Mouse (Mus musculus): Measurements from ENCODE around the gene Foxl2.

Foxl2 gene

DNA sequence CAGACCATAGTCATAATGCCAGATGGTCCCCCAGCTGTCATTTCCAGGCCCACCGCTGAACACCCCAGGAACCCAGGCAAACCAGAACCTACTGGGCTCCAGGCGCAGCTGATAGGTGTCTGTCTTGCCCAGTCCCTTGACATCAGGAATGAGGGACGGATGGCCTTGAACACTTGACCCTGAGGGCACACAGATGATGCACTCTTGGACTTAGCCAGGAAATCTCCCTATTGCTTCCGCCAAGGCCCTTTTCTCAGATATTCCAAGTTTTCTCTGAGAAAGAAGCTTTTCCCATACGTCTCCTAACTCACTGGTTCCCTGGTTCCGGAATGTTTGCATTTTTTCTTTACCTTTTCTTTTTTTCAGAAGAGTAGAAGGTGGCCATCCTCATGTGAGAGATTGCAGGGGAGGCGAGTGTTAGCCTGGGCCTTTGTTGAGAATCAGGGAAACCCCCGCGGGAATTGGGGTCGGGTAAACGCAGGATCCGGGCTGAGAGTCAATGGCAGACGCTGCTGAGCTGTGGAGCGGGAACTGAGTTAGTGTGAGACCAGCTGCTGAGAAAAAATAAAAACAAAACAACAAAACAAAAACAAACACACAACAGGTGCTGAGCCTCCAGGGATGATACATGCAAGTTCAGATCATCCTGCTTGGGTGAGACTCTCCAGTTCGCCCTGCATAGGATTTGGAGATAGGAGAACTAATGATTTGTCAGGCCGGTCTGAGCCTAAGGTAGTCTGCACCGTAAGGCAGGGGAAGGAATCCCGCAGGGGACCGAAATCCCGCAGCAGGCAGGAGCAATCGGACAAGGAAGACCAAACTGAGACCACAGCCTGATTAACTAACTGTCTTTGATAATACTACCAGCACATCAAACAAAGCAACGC lies 6.7 kb downstream of the Foxl2 start:
- DNase-seq (ENCODE audit: extremely low read depth, insufficient read length, low spot score), result no peak

DNA sequence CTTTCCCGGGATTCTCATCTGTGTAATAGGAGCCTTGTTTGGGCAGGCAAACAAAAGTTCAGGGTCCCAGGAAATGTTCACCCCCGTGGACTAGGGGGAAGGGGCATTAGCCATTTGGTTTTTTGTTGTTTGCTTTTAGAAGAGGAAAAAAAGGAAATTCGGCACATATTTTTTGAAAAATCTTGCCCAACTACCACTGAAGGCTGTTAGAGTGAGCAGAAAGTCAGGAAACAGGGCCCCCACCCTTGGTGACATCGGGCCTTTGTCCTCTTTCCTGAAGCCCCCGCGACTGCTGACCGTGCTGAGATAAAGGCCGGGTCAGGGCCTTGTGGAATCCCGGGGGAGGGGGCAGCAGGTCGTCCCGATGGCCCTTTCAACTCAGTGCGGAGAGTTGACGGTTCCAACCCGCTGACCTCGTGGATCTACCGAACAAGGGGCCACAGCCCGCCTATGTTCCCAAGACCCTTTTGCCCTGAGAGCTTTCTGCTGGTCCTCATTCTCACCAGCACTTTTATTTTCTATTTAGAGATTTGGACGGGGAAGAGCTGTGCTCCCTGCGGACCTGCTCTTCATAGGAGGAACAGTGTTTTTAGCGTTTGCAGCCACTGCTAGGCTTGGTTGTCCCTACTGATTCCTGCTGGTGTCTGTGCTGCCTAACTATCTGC lies 7.5 kb downstream of the Foxl2 start:
- DNase-seq (ENCODE audit: extremely low read depth, insufficient read length, low spot score), result no peak

DNA sequence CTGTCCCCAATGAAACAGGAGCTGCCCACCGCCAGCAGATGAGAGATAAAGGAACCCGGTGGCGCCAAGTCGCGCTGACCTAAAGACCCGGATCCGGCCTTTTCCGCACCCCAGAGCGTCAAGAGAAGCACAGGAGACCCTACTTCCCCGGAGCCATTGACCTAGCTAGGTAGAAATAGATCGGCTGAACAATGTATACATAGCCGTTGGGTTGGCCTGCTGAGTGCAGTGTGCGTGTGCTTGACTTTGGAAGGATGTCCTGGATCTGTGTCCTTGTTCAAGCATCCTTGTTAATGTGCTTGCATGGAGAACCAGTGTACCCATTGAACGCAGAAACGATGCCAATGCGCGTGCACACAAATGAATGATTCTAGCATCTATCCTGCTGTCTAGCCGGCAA lies 8.6 kb downstream of the Foxl2 start:
- DNase-seq (ENCODE audit: extremely low read depth, insufficient read length, low spot score), result no peak

DNA sequence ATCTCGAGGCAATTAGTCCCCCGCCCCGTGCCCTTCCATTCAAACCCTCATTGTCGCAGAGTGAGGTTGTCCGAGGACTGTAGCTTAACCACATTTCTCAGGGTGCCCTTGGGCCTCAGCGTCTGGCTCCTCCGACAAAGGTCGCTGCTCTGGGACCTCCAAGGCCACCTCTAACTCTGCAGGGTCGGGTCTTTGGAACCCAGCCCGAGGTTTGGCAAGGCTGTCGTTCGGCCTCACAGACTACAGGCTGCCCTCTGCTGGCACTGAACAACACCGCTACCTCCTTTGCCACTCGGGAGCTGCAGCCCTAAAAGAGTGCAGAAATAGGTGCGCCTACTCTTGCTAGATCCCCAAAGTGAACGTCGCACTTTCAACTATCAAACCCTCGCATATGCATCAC lies 10.0 kb downstream of the Foxl2 start:
- no peak for DNase-seq (ENCODE audit: extremely low read depth, insufficient read length, low spot score)

DNA sequence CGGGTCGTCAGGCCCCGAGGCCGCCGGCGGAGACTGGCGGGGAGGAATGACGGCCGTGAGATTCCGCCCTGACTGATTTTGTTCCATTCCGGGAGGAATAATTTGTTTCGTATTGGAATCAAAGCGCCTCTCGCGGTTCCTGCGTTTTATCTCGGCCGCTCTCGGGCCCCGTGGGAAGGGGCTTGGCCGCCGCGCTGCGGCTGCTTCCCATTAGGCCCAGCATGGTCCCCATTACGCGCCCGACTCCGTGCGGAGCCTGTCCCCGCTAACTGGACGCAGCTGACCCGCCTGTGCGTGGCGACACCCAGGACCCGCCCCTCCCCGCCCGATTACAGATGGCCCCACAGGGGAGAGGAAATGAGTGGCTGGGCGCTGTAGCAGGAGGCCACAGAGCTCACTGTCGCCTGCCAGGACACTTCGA lies 18.0 kb downstream of the Foxl2 start:
- DNase-seq (ENCODE audit: extremely low read depth, insufficient read length, low spot score), result no peak

DNA sequence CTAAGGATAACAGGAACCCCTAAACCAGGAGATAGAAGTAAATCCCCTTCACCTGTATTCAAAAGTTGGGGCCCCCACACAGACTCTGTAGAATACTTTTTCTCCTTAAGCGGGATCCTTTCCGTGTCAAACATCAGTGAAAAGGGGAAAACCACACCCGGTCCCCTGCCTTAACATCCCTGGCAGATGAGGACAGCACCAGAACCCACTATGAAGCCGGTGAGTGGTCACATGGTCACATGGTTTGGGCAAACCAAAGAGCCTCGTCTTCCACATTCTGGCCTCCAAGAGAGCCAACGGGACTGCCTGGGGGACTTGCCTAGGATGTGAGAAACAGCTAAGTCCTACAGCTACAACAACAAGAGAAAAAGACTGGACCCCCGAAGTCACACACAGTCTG lies 18.5 kb downstream of the Foxl2 start:
- DNase-seq (ENCODE audit: extremely low read depth, insufficient read length, low spot score), result no peak

DNA sequence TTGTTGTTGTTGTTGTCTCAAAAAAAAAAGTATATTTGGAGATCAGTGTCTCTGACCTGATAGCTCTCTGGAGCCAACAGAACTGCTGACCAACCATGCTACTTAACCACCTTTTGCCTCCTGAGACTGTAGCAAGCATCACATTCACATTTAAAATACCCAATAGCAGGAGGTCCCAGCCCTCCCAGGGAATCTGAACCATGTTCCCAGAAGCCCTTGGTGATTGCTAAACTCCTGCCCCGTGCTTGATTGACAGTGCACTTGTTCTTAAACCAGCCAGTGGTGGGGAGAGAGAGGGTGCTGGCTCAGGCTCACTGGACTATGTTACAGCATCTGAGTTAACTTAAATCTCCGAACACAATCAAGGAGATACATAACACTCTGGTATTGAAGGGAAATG lies 19.8 kb downstream of the Foxl2 start:
- DNase-seq (ENCODE audit: extremely low read depth, insufficient read length, low spot score), result no peak

DNA sequence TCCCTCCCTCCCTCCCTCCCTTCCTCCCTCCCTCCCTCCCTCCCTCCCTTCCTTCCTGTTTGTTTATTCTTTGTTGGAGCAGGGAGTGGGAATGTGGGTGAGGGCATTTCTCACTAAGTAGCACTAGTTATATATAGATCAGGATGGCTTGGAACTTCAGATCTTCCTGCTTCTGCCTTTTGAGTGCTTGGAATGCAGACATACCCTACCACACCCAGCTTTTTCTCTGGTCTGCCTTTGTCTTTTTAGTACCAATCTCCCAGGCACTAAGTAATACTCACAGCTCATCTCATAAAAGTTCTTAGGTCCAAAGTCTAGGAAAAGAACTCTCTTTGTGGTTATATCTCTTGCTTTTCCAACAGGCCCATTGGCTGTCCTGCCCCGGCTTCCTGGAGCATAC lies 21.0 kb downstream of the Foxl2 start:
- DNase-seq (ENCODE audit: extremely low read depth, insufficient read length, low spot score), result no peak

DNA sequence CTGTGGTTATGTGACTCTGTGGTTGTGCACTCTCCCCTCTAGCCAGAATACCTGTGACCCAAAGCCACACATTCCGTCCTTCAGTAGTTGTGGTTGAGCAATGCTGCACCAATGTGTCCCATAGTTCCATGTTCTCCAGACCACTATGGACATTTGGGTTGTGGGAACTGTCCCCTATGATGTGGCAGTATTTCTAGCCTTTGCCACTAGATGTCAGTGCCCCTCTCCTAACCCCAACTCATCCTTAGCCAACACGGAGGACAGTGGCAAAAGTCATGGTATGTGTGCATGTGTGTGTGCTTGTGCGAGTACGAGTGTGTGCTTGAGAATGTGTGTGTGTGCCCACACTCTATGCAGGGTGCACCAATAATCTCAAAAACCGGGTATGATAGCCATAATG lies 21.4 kb downstream of the Foxl2 start:
- DNase-seq (ENCODE audit: extremely low read depth, insufficient read length, low spot score), result no peak

DNA sequence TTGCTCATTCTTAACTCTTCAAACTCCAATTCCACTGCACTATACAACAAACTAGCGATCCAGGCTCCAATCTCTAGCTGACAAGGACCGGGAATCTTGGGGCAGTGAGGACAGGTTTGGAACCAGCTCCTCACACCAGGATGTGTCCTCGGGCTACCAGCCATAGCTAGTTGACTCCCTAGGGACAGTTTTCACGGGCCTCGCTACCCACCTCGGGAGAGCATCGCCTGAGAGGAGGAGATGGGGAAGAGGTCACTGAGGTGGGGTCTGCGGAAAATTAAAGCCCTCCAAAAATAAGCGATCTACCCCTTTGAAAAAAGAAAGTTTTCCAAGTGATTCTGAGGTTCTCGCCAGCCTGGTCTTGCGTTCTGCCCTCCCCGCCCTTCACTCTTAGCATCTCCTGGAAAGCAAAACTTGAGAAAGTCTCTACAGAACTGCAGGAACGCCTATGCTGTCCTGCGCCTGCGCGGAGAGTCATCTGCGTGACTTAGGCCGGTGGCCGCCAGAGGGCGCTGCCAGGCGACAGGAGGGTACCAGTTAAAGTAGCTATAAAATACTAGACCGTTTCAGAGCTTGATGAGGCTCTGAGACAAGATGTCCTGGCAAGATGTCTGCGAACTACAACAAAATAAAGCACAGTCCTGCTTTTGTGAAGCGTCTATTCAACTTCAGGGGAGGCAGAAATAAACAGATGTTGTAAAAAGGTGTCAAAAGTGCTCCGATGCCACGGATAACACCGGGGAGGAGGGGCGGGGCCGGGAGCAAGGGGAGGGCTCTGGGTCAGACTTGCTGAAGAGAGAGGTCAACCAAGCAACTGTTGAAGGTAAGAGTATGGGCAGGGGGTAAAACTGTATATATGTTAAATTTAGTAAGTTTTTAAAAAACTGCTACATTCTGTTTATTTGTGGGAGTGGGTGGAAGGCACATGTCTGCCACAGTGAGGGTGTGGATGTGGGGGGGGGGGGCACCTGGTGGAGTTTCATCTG lies 24.6 kb downstream of the Foxl2 start:
- DNase-seq (ENCODE audit: extremely low read depth, insufficient read length, low spot score), result peak; percentile 90

DNA sequence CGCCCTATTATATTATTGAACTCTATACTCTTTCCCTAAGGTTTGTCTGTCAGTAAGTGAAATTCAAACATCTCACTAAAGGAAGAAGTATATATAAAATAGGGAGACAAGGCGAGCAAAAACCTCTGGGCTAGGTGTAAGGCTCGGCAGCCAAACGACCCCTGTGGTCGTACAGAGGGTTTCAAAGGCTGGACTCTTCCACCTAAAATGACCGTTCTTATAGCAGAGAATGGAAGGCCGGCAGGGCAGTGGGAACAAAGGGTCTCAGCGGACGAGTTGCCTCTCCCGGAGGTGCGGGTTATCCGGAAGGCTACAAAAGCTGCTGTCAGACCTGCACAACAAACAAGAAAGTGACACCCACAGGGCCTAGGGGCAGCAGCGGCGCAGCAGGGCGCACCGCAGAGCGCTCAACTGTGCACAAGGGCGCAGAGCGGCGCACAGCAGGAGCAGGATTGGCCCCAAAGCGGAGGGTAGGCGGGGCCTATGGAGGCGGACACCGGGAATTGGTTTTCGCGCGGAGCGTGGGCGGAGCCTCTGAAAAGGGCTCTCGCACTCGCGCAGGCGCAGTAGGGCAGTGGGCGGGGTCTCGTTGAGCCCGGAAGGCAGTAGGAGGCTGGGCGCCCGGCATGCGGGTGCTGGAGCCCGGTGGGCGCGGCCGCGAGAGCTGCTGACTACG lies 30.9 kb downstream of the Foxl2 start, which contains the start of gene Faim:
TSS of gene Faim (plus strand) at position 574 of the 676 bp plus-strand sequence.
- peak; percentile 97 for DNase-seq (ENCODE audit: extremely low read depth, insufficient read length, low spot score)

DNA sequence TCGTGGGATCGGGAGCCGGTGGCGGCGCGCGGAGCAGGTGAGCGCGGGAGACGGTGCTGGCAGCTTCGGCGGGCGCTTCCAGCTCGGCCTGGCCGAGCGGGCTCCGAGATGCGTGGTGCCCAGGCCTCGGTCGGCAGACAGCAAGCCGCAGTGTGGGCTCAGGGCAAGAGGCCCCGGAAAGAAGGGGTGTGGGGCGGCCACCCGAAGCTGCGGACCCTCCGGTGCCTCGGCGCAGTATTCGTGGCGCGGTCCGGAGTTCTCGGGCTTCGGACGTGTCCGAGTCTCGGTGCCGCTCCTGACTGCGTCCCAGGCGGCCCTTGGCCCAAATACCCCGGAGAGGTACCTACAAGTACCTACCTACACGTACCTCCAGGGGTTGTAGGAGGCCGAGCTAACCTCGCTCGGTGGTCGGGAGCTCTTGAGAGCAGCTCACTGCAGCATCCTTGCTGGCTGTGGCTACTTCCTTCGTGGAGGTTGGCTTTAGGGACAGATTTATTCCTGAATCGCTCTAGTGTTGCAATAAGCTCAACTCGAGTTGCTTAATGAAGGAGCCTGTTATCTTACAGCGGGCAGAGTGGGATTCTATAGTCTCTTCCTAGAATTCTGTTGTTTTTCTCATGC lies 31.5 kb downstream of the Foxl2 start:
- DNase-seq (ENCODE audit: extremely low read depth, insufficient read length, low spot score), result no peak

DNA sequence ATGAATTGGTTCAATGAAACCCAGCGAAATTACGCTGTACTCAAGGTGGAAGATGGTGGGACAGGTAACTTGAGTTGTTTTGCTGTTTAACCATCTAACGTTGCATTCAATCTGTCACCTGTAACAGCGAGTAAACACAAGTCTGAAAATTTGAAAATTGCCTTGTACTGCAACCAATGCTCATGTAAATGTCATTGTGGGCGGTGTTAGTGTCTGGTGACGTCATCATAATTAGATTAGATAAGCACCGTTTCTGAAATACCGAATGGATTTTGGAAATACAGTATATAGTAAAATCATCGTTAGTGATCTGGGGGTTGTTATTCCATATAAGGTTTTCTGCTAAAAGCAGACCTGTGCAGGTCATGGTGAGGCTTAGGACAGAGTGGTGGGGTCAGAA lies 32.0 kb downstream of the Foxl2 start:
- no peak for DNase-seq (ENCODE audit: extremely low read depth, insufficient read length, low spot score)

DNA sequence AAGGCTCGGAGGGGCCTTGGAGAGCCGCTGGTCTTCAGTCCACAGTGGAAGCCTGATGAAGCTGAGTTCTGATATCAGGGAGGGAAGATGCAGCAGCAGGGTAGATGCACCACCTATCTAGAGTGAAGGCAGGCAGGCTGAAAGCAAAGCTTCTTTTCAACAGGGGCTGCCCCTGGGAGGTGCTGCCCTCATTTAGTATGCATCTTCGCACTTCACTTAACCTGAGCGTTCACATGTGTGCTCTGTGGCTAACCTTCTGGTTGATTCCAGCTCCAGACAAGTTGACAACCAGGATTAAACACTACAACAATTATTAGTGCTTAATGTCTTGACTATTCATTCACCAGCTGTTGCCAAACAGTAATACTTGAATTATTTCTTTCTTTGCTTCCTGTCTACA lies 39.0 kb downstream of the Foxl2 start:
- DNase-seq (ENCODE audit: extremely low read depth, insufficient read length, low spot score), result no peak

DNA sequence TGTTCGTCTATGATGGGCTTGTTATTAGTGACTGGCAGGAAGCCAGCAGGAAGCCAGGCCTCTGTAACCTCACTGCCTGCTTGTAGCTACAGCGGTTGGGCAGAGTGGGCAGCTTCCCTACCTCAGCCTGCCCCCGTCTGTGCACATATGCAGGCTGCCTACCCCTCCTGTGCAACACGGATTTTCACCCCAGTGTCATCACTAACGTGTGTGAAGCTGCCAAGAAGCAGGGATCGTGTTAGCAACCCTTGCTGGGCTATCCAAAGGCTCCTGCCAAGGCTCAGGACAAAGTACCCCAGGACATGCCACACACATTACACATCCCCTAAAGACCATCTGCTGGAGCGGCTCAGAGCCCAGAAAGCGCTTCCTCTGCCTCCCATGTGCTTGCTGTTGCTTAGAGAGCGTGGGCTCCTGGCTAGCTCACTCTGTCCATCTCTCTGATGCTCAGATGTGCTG lies 44.8 kb downstream of the Foxl2 start:
- no peak for DNase-seq (ENCODE audit: extremely low read depth, insufficient read length, low spot score)

DNA sequence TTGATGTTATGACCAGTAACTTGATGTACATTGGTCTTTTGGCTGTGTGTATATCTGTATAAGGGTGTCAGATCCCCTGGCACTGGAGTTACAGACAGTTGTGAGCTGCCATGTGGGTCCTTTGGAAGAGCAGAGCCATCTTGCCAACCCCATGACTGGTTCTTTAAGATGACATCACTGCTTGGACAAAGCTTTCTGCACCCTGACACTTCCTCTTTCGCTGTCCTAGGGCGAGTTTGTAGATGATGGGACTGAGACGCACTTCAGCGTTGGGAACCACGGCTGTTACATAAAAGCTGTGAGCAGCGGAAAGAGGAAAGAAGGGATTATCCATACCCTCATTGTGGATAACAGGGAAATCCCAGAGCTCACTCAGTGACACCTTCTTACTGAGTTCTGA lies 46.2 kb downstream of the Foxl2 start:
- DNase-seq (ENCODE audit: extremely low read depth, insufficient read length, low spot score), result no peak

Measured in 3134 (cell line).